Mouse (Mus musculus) ovary, adult 18-20 months (tissue): ENCODE measurements around the gene Efnb1.

Source experiments
- DNase-seq: peaks from one replicate; pipeline ENCODE4 v3.0.0; 2022; ENCODE audit warnings: low spot score, mixed read lengths

Gene Efnb1

GRCm38 (mm10) chrX:99154358-99154757 is 18.4 kb downstream of the Efnb1 start:
- DNase-seq = no peak

GRCm38 (mm10) chrX:99159020-99159419 is 23.1 kb downstream of the Efnb1 start:
- no peak for DNase-seq

GRCm38 (mm10) chrX:99164111-99164510 is 28.2 kb downstream of the Efnb1 start:
- DNase-seq = no peak

GRCm38 (mm10) chrX:99164855-99165368 is 29.0 kb downstream of the Efnb1 start:
- no peak for DNase-seq

- no peak for DNase-seq
These were observed 31.1 kb downstream of the Efnb1 start for GRCm38 (mm10) chrX:99167014-99167413.

GRCm38 (mm10) chrX:99167550-99167949 is 31.6 kb downstream of the Efnb1 start:
- no peak for DNase-seq

GRCm38 (mm10) chrX:99172301-99172700 is 36.4 kb downstream of the Efnb1 start:
- DNase-seq = peak; percentile 42

- DNase-seq = no peak
These were observed 49.2 kb downstream of the Efnb1 start for GRCm38 (mm10) chrX:99185081-99185596.

GRCm38 (mm10) chrX:99186497-99187435 is 50.8 kb downstream of the Efnb1 start:
- no peak for DNase-seq

GRCm38 (mm10) chrX:99191441-99192087 is 55.6 kb downstream of the Efnb1 start:
- DNase-seq = no peak

GRCm38 (mm10) chrX:99196910-99197309 is 61.0 kb downstream of the Efnb1 start:
- no peak for DNase-seq

- DNase-seq = no peak
These were observed 62.6 kb downstream of the Efnb1 start for GRCm38 (mm10) chrX:99198532-99198931.
